Mouse (Mus musculus) midbrain, embryonic 11.5 days (tissue): Measurements from ENCODE around the gene Tbc1d16. TPM values are rescaled to one million over a fixed set of nuclear protein-coding genes. Genes with fewer than 3 reads are reported as not detected.
A peak's percentile ranks its signal among the peaks of the same experiment; 100 is the strongest.

Source experiments
- ATAC-seq: fragments of 200-750 bp; cut with Nextera tagmentation; 2 replicates; pipeline ENCODE4 v1.8.0; 2017; ENCODE audit warnings: moderate TSS enrichment, moderate library complexity; ENCODE audit not compliant: low FRiP score
- DNase-seq: peaks from one replicate; pipeline ENCODE4 v3.0.0; 2015; ENCODE audit warnings: low spot score; ENCODE audit errors: missing footprints
- H3K27ac ChIP-seq: fragments of 300-500 bp; sonication (generic); 2 replicates; pipeline ENCODE4 v1.5.1; 2014; ENCODE audit warnings: low read depth, low read length
- H3K27me3 ChIP-seq: fragments of 300-500 bp; sonication (generic); 2 replicates; pipeline ENCODE4 v1.6.1; 2014; ENCODE audit warnings: mild to moderate bottlenecking, low read length, moderate library complexity, mixed read lengths; ENCODE audit not compliant: control insufficient read depth, insufficient read depth
- H3K36me3 ChIP-seq: fragments of 300-500 bp; sonication (generic); 2 replicates; pipeline ENCODE4 v1.6.1; 2014; ENCODE audit warnings: mild to moderate bottlenecking, low read length, moderate library complexity, mixed read lengths; ENCODE audit not compliant: control insufficient read depth, insufficient read depth
- H3K4me1 ChIP-seq: fragments of 300-500 bp; sonication (generic); 2 replicates; pipeline ENCODE4 v1.6.1; 2014; ENCODE audit warnings: low read length; ENCODE audit not compliant: control insufficient read depth, insufficient read depth
- H3K4me2 ChIP-seq: fragments of 300-500 bp; sonication (generic); 2 replicates; pipeline ENCODE4 v1.6.1; 2014; ENCODE audit warnings: mild to moderate bottlenecking, moderate library complexity
- H3K4me3 ChIP-seq: fragments of 300-500 bp; sonication (generic); 2 replicates; pipeline ENCODE4 v1.5.1; 2014; ENCODE audit warnings: low read depth, low read length
- H3K9ac ChIP-seq: fragments of 300-500 bp; sonication (generic); 2 replicates; pipeline ENCODE4 v1.6.1; 2014; ENCODE audit warnings: low read length
- H3K9me3 ChIP-seq: fragments of 300-500 bp; sonication (generic); 2 replicates; pipeline ENCODE4 v1.6.1; 2016; ENCODE audit warnings: low read length; ENCODE audit not compliant: control insufficient read depth
- WGBS: fragments of 180-500 bp; shearing (Covaris S2); extraction: QIAGEN DNeasy Blood & Tissue Kit; methylation state at CpG from one replicate; pipeline ENCODE4 v1.1.7; 2014; 5-methylcytosine and 5-hydroxymethylcytosine counted together
- microRNA-seq: library from miRNA; unstranded; fragments of <30 nt; microRNA quantifications from one replicate; pipeline ENCODE4, GENCODE M21; 2017
- polyA plus RNA-seq: library from polyadenylated mRNA; unstranded; fragments of >200 nt; fragmentation: Nextera tagmentation; extraction: Ambion mirVana; gene quantifications from 2 replicates; pipeline ENCODE4 v1.2.1, GENCODE M21; 2014

The Tbc1d16 gene
- polyA plus RNA-seq, 1 experiment from 2014 or later = 15.2 TPM

DNA sequence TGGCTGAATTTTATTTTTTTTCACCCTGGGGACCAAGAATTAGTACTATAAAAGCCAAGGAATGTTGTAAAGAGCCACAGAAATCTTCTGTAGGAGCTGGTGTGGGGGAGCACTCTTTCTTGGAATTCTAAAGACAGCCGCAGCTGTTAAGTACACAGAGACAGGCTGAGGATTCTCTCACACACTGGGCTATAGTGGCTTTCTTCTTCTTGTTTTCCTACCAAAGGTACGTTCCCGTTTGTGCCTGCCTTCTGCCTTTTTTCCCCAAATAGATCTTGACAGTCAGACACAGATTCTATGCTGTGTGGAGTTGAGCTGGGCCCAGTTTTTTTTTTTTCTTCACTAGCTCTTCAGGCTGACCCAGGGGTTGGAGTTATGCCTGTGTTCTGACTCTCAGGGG lies 132.9 kb downstream of the Tbc1d16 start:
- no peak for ATAC-seq
- no peak for DNase-seq
- H3K27me3 ChIP-seq = peaks cover 16% of the 10 kb centered on the region
- no peaks in the 10 kb centered on the region for H3K36me3 ChIP-seq
- WGBS = 54% methylated on average over 3 of the region's 3 CpGs
- H3K4me2 ChIP-seq = no peak overlapping the region
- no peak overlapping the region for H3K4me3 ChIP-seq
- H3K27ac ChIP-seq = no peak overlapping the region
- H3K4me1 ChIP-seq = peaks cover 9% of the 10 kb centered on the region
- no peak overlapping the region for H3K9ac ChIP-seq
- no peaks in the 10 kb centered on the region for H3K9me3 ChIP-seq

DNA sequence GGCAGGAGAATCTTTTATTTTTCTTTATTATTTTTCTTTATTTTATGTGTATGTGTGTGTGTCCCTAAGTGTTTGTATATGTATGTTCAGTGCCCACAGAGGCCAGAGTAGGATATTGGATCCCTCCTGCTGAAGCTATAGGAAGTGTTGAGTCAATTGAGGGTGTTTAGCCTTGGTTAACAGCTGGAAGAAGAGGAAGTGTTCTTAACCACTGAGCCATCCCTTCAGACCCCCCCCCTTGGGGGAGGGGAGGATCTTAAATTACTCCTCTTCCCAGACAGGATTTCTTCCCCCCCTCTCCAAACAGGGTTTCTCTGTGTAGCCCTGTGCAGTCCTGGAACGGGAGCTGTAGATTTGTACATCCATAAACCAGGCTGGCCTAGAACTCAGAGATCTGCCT lies 135.0 kb downstream of the Tbc1d16 start:
- Histone ChIP-seq H3K9ac (no peak overlapping the region), H3K36me3 (no peaks in the 10 kb centered on the region), H3K27ac (no peak overlapping the region), H3K4me2 (no peak overlapping the region), H3K4me3 (no peak overlapping the region), H3K9me3 (no peaks in the 10 kb centered on the region), H3K27me3 (peaks cover 37% of the 10 kb centered on the region), H3K4me1 (peaks cover 27% of the 10 kb centered on the region)
- no peak for ATAC-seq
- no peak for DNase-seq
- 57% methylated on average over 1 of the region's 1 CpGs for WGBS

Small RNA genes lying within 50 kb of the gene (microRNA-seq; reads per million reads assigned to microRNA genes)
- gene Mir6934 = 4.9 reads per million, percentile 23 among the genes with 10 or more reads in this experiment

Other genes starting within 250 kb of the Tbc1d16 start
- not detected in 2 replicates for gene Enpp7, start 240.3 kb downstream of the Tbc1d16 start, polyA plus RNA-seq
- 66.7 and 70.5 TPM in 2 replicates for gene Cbx2, start 205.5 kb downstream of the Tbc1d16 start, polyA plus RNA-seq
- 11.3 and 11.9 TPM in 2 replicates for gene Cbx8, start 187.5 kb downstream of the Tbc1d16 start, polyA plus RNA-seq
- 6.3 and 7.0 TPM in 2 replicates for gene Cbx4, start 142.3 kb downstream of the Tbc1d16 start, polyA plus RNA-seq
- gene Ccdc40, start 73 bp upstream of the Tbc1d16 start, polyA plus RNA-seq = 18.6 and 18.9 TPM in 2 replicates
- gene Gaa, start 39.4 kb upstream of the Tbc1d16 start, polyA plus RNA-seq = 15.5 and 19.0 TPM in 2 replicates
- gene Eif4a3, start 71.6 kb upstream of the Tbc1d16 start, polyA plus RNA-seq = 389 and 409 TPM in 2 replicates
- gene Card14, start 79.3 kb upstream of the Tbc1d16 start, polyA plus RNA-seq = not detected in 2 replicates
- gene Sgsh, start 127.0 kb upstream of the Tbc1d16 start, polyA plus RNA-seq = 4.2 and 5.2 TPM in 2 replicates
- 4.1 and 5.1 TPM in 2 replicates for gene Slc26a11, start 127.1 kb upstream of the Tbc1d16 start, polyA plus RNA-seq
- 1.4 and 1.7 TPM in 2 replicates for gene Rnf213, start 164.6 kb upstream of the Tbc1d16 start, polyA plus RNA-seq